Mouse (Mus musculus): ENCODE results near the gene H2-Aa. TPM values are rescaled to one million over a fixed set of nuclear protein-coding genes. Genes with fewer than 3 reads are reported as not detected.

The H2-Aa gene
- polyA plus RNA-seq, 2 experiments = 1.1 to 1.8 TPM

GRCm38 (mm10) chr17:34256501-34256900 lies 31.1 kb downstream of the H2-Aa start:
- no peaks in the 10 kb centered on the region for H3K9me3 ChIP-seq (ENCODE audit: control insufficient read depth, low read length)
- H3K27ac ChIP-seq = no peak overlapping the region
- no peak for ATAC-seq (ENCODE audit: insufficient read depth)
- no peak overlapping the region for H3K4me2 ChIP-seq (ENCODE audit: low read depth)
- no peak overlapping the region for H3K9ac ChIP-seq (replicated peaks)
- no peak overlapping the region for H3K4me3 ChIP-seq (ENCODE audit: insufficient read depth in 1 of 2, low read depth in 2 of 2, low read length in 2 of 2)
- no peaks in the 10 kb centered on the region for H3K36me3 ChIP-seq (replicated peaks; ENCODE audit: control insufficient read depth, insufficient read depth, low read depth)
- no peaks in the 10 kb centered on the region; the same call in 1 of the 2 replicates for H3K27me3 ChIP-seq (ENCODE audit: control insufficient read depth, insufficient read depth, low read length)
- H3K4me1 ChIP-seq (replicated peaks; ENCODE audit: control insufficient read depth in 2 of 2, insufficient read depth in 2 of 2, low read length in 1 of 2) = no peaks in the 10 kb centered on the region
- TF ChIP-seq CTCF (IDR thresholded peaks at IDR 0.05; ENCODE audit: low read depth) (no peak), EP300 (IDR thresholded peaks at IDR 0.05; ENCODE audit: low read depth) (no peak)
- 58% methylated on average over 5 of the region's 5 CpGs for WGBS (ENCODE audit: insufficient replicate concordance)
- DNase-seq (ENCODE audit: low read depth in 3 of 3, low spot score in 3 of 3) = no peak

- Histone ChIP-seq H3K27ac (no peak overlapping the region), H3K9me3 (ENCODE audit: control insufficient read depth, low read length) (no peaks in the 10 kb centered on the region), H3K9ac (replicated peaks) (no peak overlapping the region), H3K36me3 (replicated peaks; ENCODE audit: control insufficient read depth, insufficient read depth, low read depth) (no peaks in the 10 kb centered on the region), H3K27me3 (ENCODE audit: control insufficient read depth, insufficient read depth, low read length) (no peaks in the 10 kb centered on the region), H3K4me1 (replicated peaks; ENCODE audit: control insufficient read depth in 2 of 2, insufficient read depth in 2 of 2, low read length in 1 of 2) (no peaks in the 10 kb centered on the region), H3K4me2 (ENCODE audit: low read depth) (no peak overlapping the region), H3K4me3 (ENCODE audit: insufficient read depth in 1 of 2, low read depth in 2 of 2, low read length in 2 of 2) (no peak overlapping the region)
- TF ChIP-seq EP300 (IDR thresholded peaks at IDR 0.05; ENCODE audit: low read depth) = no peak
- TF ChIP-seq CTCF (IDR thresholded peaks at IDR 0.05; ENCODE audit: low read depth) = peak; percentile 34
- DNase-seq (ENCODE audit: low read depth in 3 of 3, low spot score in 3 of 3) = no peak
- ATAC-seq (ENCODE audit: insufficient read depth) = no peak
- 53% methylated on average over 4 of the region's 4 CpGs for WGBS (ENCODE audit: insufficient replicate concordance)
Observed at GRCm38 (mm10) chr17:34251666-34252065, 36.0 kb downstream of the H2-Aa start.

GRCm38 (mm10) chr17:34249878-34250277 lies 37.7 kb downstream of the H2-Aa start:
- no peaks in the 10 kb centered on the region for H3K27me3 ChIP-seq (ENCODE audit: control insufficient read depth, insufficient read depth, low read length)
- H3K4me1 ChIP-seq (replicated peaks; ENCODE audit: control insufficient read depth in 2 of 2, insufficient read depth in 2 of 2, low read length in 1 of 2) = no peaks in the 10 kb centered on the region
- DNase-seq (ENCODE audit: low read depth in 3 of 3, low spot score in 3 of 3) = no peak
- H3K4me2 ChIP-seq (ENCODE audit: low read depth) = no peak overlapping the region
- H3K36me3 ChIP-seq (replicated peaks; ENCODE audit: control insufficient read depth, insufficient read depth, low read depth) = no peaks in the 10 kb centered on the region
- no peak overlapping the region for H3K4me3 ChIP-seq (ENCODE audit: insufficient read depth in 1 of 2, low read depth in 2 of 2, low read length in 2 of 2)
- H3K9me3 ChIP-seq (ENCODE audit: control insufficient read depth, low read length) = no peaks in the 10 kb centered on the region
- H3K9ac ChIP-seq (replicated peaks) = no peak overlapping the region
- no peak for ATAC-seq (ENCODE audit: insufficient read depth)
- WGBS (ENCODE audit: insufficient replicate concordance) = 13% methylated on average over 4 of the region's 4 CpGs
- TF ChIP-seq EP300 (IDR thresholded peaks at IDR 0.05; ENCODE audit: low read depth) (no peak), CTCF (IDR thresholded peaks at IDR 0.05; ENCODE audit: low read depth) (peak; percentile 58)
- H3K27ac ChIP-seq = no peak overlapping the region

GRCm38 (mm10) chr17:34249361-34249760 lies 38.3 kb downstream of the H2-Aa start:
- Histone ChIP-seq H3K4me2 (ENCODE audit: low read depth) (no peak overlapping the region), H3K4me1 (replicated peaks; ENCODE audit: control insufficient read depth in 2 of 2, insufficient read depth in 2 of 2, low read length in 1 of 2) (no peaks in the 10 kb centered on the region), H3K4me3 (ENCODE audit: insufficient read depth in 1 of 2, low read depth in 2 of 2, low read length in 2 of 2) (no peak overlapping the region), H3K36me3 (replicated peaks; ENCODE audit: control insufficient read depth, insufficient read depth, low read depth) (no peaks in the 10 kb centered on the region), H3K9me3 (ENCODE audit: control insufficient read depth, low read length) (no peaks in the 10 kb centered on the region), H3K27ac (no peak overlapping the region), H3K9ac (replicated peaks) (no peak overlapping the region), H3K27me3 (ENCODE audit: control insufficient read depth, insufficient read depth, low read length) (no peaks in the 10 kb centered on the region)
- ATAC-seq (ENCODE audit: insufficient read depth) = no peak
- DNase-seq (ENCODE audit: low read depth in 3 of 3, low spot score in 3 of 3) = no peak
- 16% methylated on average over 3 of the region's 3 CpGs for WGBS (ENCODE audit: insufficient replicate concordance)
- no peak for TF ChIP-seq EP300 (IDR thresholded peaks at IDR 0.05; ENCODE audit: low read depth)
- TF ChIP-seq CTCF (IDR thresholded peaks at IDR 0.05; ENCODE audit: low read depth) = no peak

- H3K9ac ChIP-seq (replicated peaks) = no peak overlapping the region
- H3K27ac ChIP-seq = no peak overlapping the region
- H3K4me3 ChIP-seq (ENCODE audit: insufficient read depth in 1 of 2, low read depth in 2 of 2, low read length in 2 of 2) = no peak overlapping the region
- no peak for ATAC-seq (ENCODE audit: insufficient read depth)
- DNase-seq (ENCODE audit: low read depth in 3 of 3, low spot score in 3 of 3) = no peak
- 10% methylated on average over 2 of the region's 2 CpGs for WGBS (ENCODE audit: insufficient replicate concordance)
- H3K9me3 ChIP-seq (ENCODE audit: control insufficient read depth, low read length) = no peaks in the 10 kb centered on the region
- no peaks in the 10 kb centered on the region for H3K36me3 ChIP-seq (replicated peaks; ENCODE audit: control insufficient read depth, insufficient read depth, low read depth)
- no peaks in the 10 kb centered on the region for H3K4me1 ChIP-seq (replicated peaks; ENCODE audit: control insufficient read depth in 2 of 2, insufficient read depth in 2 of 2, low read length in 1 of 2)
- no peaks in the 10 kb centered on the region for H3K27me3 ChIP-seq (ENCODE audit: control insufficient read depth, insufficient read depth, low read length)
- no peak overlapping the region for H3K4me2 ChIP-seq (ENCODE audit: low read depth)
- TF ChIP-seq EP300 (IDR thresholded peaks at IDR 0.05; ENCODE audit: low read depth) (no peak), CTCF (IDR thresholded peaks at IDR 0.05; ENCODE audit: low read depth) (no peak)
Observed at GRCm38 (mm10) chr17:34248764-34249163, 38.9 kb downstream of the H2-Aa start.
